20 mouse cellular contexts compared by ENCODE assay signal in genomic region chr16:55039777-55040176, GRCm38 (mm10).
DNase-seq lines count a peak whose midpoint lies in the region; ATAC-seq lines count a peak whose summit lies in the region.
"Had no signal": no experiment of that assay in that cellular context is flagged by ENCODE, and none has a peak within 500 bp of the region (broad histone marks: within the 10 kb centered on the region; RNA-seq: fewer than 3 reads in every experiment).

No protein-coding gene starts in this region.

- peak; percentile 52 for ATAC-seq in frontal cortex, adult (ENCODE audit: low TSS enrichment)
- ATAC-seq: CD4-positive, CD25-positive, alpha-beta regulatory T cell, adult 4 months; forebrain, embryonic 13.5 days had no signal

- intact Hi-C loops in left cerebral cortex, postnatal 14 days (cut with DNase I): no loop called here
- intact Hi-C loops in left cerebral cortex, postnatal 10 days (cut with DNase I): no loop called here

- no peak for DNase-seq in frontal cortex, postnatal 10 days (ENCODE audit: low spot score in 2 of 2)
- peak; percentile 3 for DNase-seq in left cerebral cortex, postnatal 14 days (ENCODE audit: low spot score in 2 of 2)
- no peak for DNase-seq in left cerebral cortex, postnatal 10 days (ENCODE audit: extremely low spot score in 1 of 2, low spot score in 2 of 2)
- peak; percentile 12 for DNase-seq in right cerebral cortex, postnatal 25 days
- DNase-seq in right cerebral cortex, postnatal 14 days: no peak
- DNase-seq in telencephalon, adult 2 months (ENCODE audit: low read depth, low spot score): peak; percentile 36
- no peak for DNase-seq in cerebellum, postnatal 4 days (ENCODE audit: low spot score in 2 of 2)
- DNase-seq: adrenal gland, adult 8-10 months; adrenal gland, postnatal 36 days; B cell, adult 2 months; cerebellum, adult 11 months; cerebellum, adult 8-10 months; cerebellum, postnatal 36 days; gastrocnemius, adult 2 months; gastrocnemius, postnatal 36 days; heart, adult 11 months; heart, postnatal 36 days had no signal

Comparison
In these comparisons a context has a peak if more than half of its experiments do, and no peak if none do; other contexts are left out.
1. DNase-seq: peak in left cerebral cortex, postnatal 14 days (2 of 2), right cerebral cortex, postnatal 25 days (single experiment) and telencephalon, adult 2 months (single experiment); none in frontal cortex, postnatal 10 days (0 of 2), left cerebral cortex, postnatal 10 days (0 of 2), right cerebral cortex, postnatal 14 days (single experiment) and cerebellum, postnatal 4 days (0 of 2).